Mouse (Mus musculus) stomach, postnatal 0 days (tissue): ENCODE data around the gene Hrk. TPM values are rescaled to one million over a fixed set of nuclear protein-coding genes. Genes with fewer than 3 reads are reported as not detected.

Source experiments
- ATAC-seq: fragments of 200-750 bp; cut with Nextera tagmentation; 2 replicates; pipeline ENCODE4 v1.8.0; 2017; ENCODE audit not compliant: low FRiP score, low TSS enrichment
- DNase-seq: peaks from one replicate; pipeline ENCODE4 v3.0.0-alpha.2; 2016; ENCODE audit warnings: low spot score
- H3K27ac ChIP-seq: fragments of 300-500 bp; sonication (generic); replicated peaks from 2 replicates; pipeline ENCODE4 v1.5.1; 2014; ENCODE audit warnings: mild to moderate bottlenecking, control low read depth
- H3K27me3 ChIP-seq: fragments of 300-500 bp; sonication (generic); 2 replicates; pipeline ENCODE4 v1.6.1; 2014; ENCODE audit warnings: low read length; ENCODE audit not compliant: control insufficient read depth, insufficient read depth
- H3K36me3 ChIP-seq: fragments of 300-500 bp; sonication (generic); 2 replicates; pipeline ENCODE4 v1.6.1; 2014; ENCODE audit warnings: low read length, mixed read lengths; ENCODE audit not compliant: control insufficient read depth, insufficient read depth
- H3K4me1 ChIP-seq: fragments of 300-500 bp; sonication (generic); replicated peaks from 2 replicates; pipeline ENCODE4 v1.6.1; 2014; ENCODE audit warnings: antibody characterized with exemption; ENCODE audit not compliant: control insufficient read depth, insufficient read depth
- H3K4me2 ChIP-seq: fragments of 300-500 bp; sonication (generic); replicated peaks from 2 replicates; pipeline ENCODE4 v1.6.1; 2014; ENCODE audit warnings: low read depth, mild to moderate bottlenecking, control low read depth, moderate library complexity
- H3K4me3 ChIP-seq: fragments of 300-500 bp; sonication (generic); 2 replicates; pipeline ENCODE4 v1.5.1; 2014; ENCODE audit warnings: low read depth, low read length, control low read depth
- H3K9ac ChIP-seq: fragments of 300-500 bp; sonication (generic); 2 replicates; pipeline ENCODE4 v1.6.1; 2014; ENCODE audit warnings: mild to moderate bottlenecking, low read length, control low read depth, mixed read lengths
- H3K9me3 ChIP-seq: fragments of 300-500 bp; sonication (generic); 2 replicates; pipeline ENCODE4 v1.6.1; 2016; ENCODE audit warnings: low read length; ENCODE audit not compliant: control insufficient read depth
- CTCF ChIP-seq: IDR thresholded peaks from 2 replicates; pipeline ENCODE4 v1.5.1; 2016; ENCODE audit warnings: antibody characterized with exemption, low read depth, mild to moderate bottlenecking, moderate library complexity
- EP300 ChIP-seq: optimal IDR thresholded peaks from 2 replicates; pipeline ENCODE3; 2016; ENCODE audit warnings: antibody characterized with exemption
- WGBS: fragments of 180-500 bp; shearing (Covaris S2); extraction: QIAGEN DNeasy Blood & Tissue Kit; methylation state at CpG from one replicate; pipeline ENCODE4 v1.1.7; 2014; 5-methylcytosine and 5-hydroxymethylcytosine counted together
- polyA plus RNA-seq: library from polyadenylated mRNA; unstranded; fragments of >200 nt; fragmentation: Nextera tagmentation; extraction: Ambion mirVana; gene quantifications from 2 replicates; pipeline ENCODE4 v1.2.1, GENCODE M21; 2015

The Hrk gene
- polyA plus RNA-seq, 1 experiment from 2014 or later, result 0.18 TPM

DNA sequence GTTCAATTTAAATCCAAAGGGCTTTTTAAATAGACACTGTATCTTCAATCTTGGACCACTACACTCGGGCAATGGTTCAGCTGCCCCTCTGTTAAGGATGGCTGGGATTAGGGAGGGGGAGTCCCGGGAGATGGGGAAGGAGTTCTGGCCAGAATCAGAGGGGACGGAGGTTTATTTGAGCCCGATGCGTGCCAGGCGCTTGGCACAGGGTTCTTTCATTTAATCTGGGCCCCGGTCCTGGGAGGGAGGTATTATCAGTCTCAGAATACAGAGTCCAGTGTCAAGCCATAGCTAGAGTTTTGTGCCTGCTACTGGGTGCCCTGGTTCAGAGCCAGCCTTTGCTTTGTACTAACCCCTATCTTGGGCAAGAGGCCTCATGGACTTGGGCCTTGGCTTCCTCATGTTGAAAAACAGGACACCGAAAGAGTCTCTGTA is 3.1 kb downstream of the Hrk start:
- Histone ChIP-seq H3K9me3 (no peaks in the 10 kb centered on the region), H3K4me1 (peaks cover 8% of the 10 kb centered on the region; the same call in 1 of the 2 replicates), H3K4me2 (no peak overlapping the region), H3K36me3 (no peaks in the 10 kb centered on the region), H3K4me3 (no peak overlapping the region), H3K27me3 (0 out of 2 replicates have a peak, but pooled peaks cover 4% of the 10 kb centered on the region), H3K9ac (no peak overlapping the region), H3K27ac (no peak overlapping the region)
- 57% methylated on average over 8 of the region's 8 CpGs for WGBS
- ATAC-seq (no peak), DNase-seq (no peak)
- TF ChIP-seq CTCF (no peak), EP300 (no peak)

DNA sequence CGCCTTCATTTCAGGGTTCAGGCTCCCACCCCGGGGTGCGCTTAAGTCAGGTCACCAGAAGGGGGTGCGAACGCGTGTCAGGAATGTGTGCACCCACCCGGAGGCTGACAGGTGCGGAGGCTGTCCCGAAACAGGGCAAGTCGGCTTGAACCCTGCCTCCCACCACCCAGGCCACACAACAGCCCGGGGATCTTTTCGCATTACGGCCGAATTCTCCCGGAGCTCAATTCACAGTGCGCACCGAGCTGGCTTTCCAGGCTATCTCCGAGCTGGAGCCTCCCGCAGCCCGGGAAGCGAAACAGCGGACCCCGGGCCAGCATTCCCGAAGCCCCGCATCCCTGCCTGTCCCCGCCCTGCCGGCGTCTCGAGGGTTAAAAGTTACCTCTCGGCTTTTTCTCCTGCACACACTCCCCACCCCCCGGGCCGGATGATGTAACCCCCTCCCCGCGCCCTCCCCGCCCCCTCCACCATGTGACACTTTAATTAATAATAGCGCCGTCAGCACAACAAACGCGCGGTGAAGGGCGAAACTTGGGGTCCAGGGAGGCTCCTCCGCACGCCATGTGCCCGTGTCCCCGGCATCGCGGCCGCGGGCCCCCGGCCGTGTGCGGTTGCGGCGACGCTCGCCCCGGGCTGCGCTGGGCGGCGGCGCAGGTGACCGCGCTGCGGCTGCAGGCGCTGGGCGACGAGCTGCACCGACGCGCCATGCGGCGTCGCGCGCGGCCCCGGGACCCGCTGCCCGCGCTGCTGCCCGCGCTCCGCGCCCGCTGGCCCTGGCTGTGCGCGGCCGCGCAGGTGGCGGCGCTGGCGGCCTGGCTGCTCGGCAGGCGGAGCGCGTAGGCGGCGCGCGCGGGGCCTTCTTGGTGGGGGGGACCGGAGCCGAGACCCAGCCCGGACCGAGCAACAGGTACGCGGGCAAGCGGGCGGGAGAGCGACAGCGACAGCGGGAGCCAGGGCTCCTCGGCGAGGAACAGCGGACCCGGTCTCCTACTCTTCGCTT is 5.1 kb downstream of the Hrk start:
- H3K4me2 ChIP-seq, result peak overlapping the region; percentile 83
- H3K9ac ChIP-seq, result peak overlapping the region; percentile 43; the same call in 1 of the 2 replicates
- H3K36me3 ChIP-seq, result no peaks in the 10 kb centered on the region
- peaks cover 10% of the 10 kb centered on the region; the same call in 1 of the 2 replicates for H3K27me3 ChIP-seq
- H3K4me1 ChIP-seq, result peaks cover 8% of the 10 kb centered on the region; the same call in 1 of the 2 replicates
- peak overlapping the region; percentile 44 for H3K4me3 ChIP-seq
- WGBS, result under 1% methylated on average over 96 of the region's 117 CpGs
- ATAC-seq (0 out of 2 replicates have a peak, but pooled peaks have one; percentile 12), DNase-seq (peak; percentile 22)
- no peak overlapping the region for H3K27ac ChIP-seq
- peak; percentile 23; the same call in 1 of the 2 replicates for TF ChIP-seq CTCF
- TF ChIP-seq EP300, result no peak
- H3K9me3 ChIP-seq, result no peaks in the 10 kb centered on the region

- ATAC-seq, result no peak
- Histone ChIP-seq H3K9ac (no peak overlapping the region), H3K27ac (no peak overlapping the region), H3K36me3 (no peaks in the 10 kb centered on the region), H3K9me3 (no peaks in the 10 kb centered on the region), H3K4me2 (peak overlapping the region; percentile 58; the same call in 1 of the 2 replicates), H3K4me3 (peak overlapping the region; percentile 22; the same call in 1 of the 2 replicates), H3K4me1 (peaks cover 8% of the 10 kb centered on the region; the same call in 1 of the 2 replicates), H3K27me3 (peaks cover 13% of the 10 kb centered on the region; the same call in 1 of the 2 replicates)
- peak; percentile 39 for DNase-seq
- WGBS, result 2% methylated on average over 25 of the region's 25 CpGs
- TF ChIP-seq EP300, result no peak
- peak; percentile 65 for TF ChIP-seq CTCF
Observed at GRCm38 (mm10) chr5:118170888-118171529, 6.6 kb downstream of the Hrk start.

GRCm38 (mm10) chr5:118171665-118172064 is 7.2 kb downstream of the Hrk start:
- no peak for ATAC-seq
- H3K4me2 ChIP-seq, result peak overlapping the region; percentile 58
- TF ChIP-seq EP300, result no peak
- no peak for TF ChIP-seq CTCF
- whole genome bisulfite sequencing, result 2% methylated on average over 21 of the region's 36 CpGs
- peak overlapping the region; percentile 43 for H3K9ac ChIP-seq
- no peak overlapping the region for H3K27ac ChIP-seq
- H3K4me3 ChIP-seq, result peak overlapping the region; percentile 41
- no peaks in the 10 kb centered on the region for H3K9me3 ChIP-seq
- DNase-seq, result no peak
- peaks cover 13% of the 10 kb centered on the region; the same call in 1 of the 2 replicates for H3K27me3 ChIP-seq
- H3K4me1 ChIP-seq, result peaks cover 8% of the 10 kb centered on the region; the same call in 1 of the 2 replicates
- H3K36me3 ChIP-seq, result no peaks in the 10 kb centered on the region

- no peaks in the 10 kb centered on the region for H3K9me3 ChIP-seq
- ATAC-seq, result no peak
- no peaks in the 10 kb centered on the region for H3K36me3 ChIP-seq
- no peak for DNase-seq
- H3K27ac ChIP-seq, result no peak overlapping the region
- H3K4me3 ChIP-seq, result peak overlapping the region; percentile 41
- H3K4me1 ChIP-seq, result peaks cover 8% of the 10 kb centered on the region; the same call in 1 of the 2 replicates
- peak overlapping the region; percentile 58 for H3K4me2 ChIP-seq
- no peak for TF ChIP-seq CTCF
- TF ChIP-seq EP300, result no peak
- peaks cover 13% of the 10 kb centered on the region; the same call in 1 of the 2 replicates for H3K27me3 ChIP-seq
- no peak overlapping the region for H3K9ac ChIP-seq
- WGBS, result under 1% methylated on average over 27 of the region's 27 CpGs
Observed at GRCm38 (mm10) chr5:118172078-118172723, 7.8 kb downstream of the Hrk start.
